Mouse (Mus musculus) ES-Bruce4 (cell line): ENCODE measurements at regions not wholly inside any gene's neighbourhood (a gene's known extent, or its start where the extent isn't known, plus 50 kb on each side); places are given as distances from the start of the nearest gene placed in this dataset.

Experiments
- CTCF ChIP-seq: IDR thresholded peaks from one replicate; pipeline ENCODE4 v1.8.1; 2011; ENCODE audit warnings: low read depth, low read length
- EP300 ChIP-seq: IDR thresholded peaks from 2 replicates; pipeline ENCODE4 v1.6.1; 2011; ENCODE audit warnings: low read depth, low read length; ENCODE audit not compliant: insufficient read depth

GRCm38 (mm10) chr3:136432072-136432471 is 106.2 kb upstream of the Bank1 start:
- TF ChIP-seq CTCF (no peak), EP300 (no peak)
